Mouse (Mus musculus) midbrain, embryonic 10.5 days (tissue): ENCODE measurements at regions not wholly inside any gene's neighbourhood (a gene's known extent, or its start where the extent isn't known, plus 50 kb on each side); places are given as distances from the start of the nearest gene placed in this dataset.

Experiments used
- DNase-seq: peaks from one replicate; pipeline ENCODE4 v3.0.0-alpha.2; 2017; ENCODE audit warnings: low spot score
- H3K27ac ChIP-seq: fragments of 300-500 bp; sonication (generic); replicated peaks from 2 replicates; pipeline ENCODE4 v1.5.1; 2016; ENCODE audit warnings: mild to moderate bottlenecking
- H3K27me3 ChIP-seq: fragments of 300-500 bp; sonication (generic); 2 replicates; pipeline ENCODE4 v1.6.1; 2016; ENCODE audit warnings: low read depth, mild to moderate bottlenecking; ENCODE audit not compliant: poor library complexity, severe bottlenecking
- H3K36me3 ChIP-seq: fragments of 300-500 bp; sonication (generic); 2 replicates; pipeline ENCODE4 v1.6.1; 2016; ENCODE audit warnings: mild to moderate bottlenecking, moderate library complexity
- H3K4me1 ChIP-seq: fragments of 300-500 bp; sonication (generic); 2 replicates; pipeline ENCODE4 v1.6.1; 2016
- H3K4me3 ChIP-seq: fragments of 300-500 bp; sonication (generic); 2 replicates; pipeline ENCODE4 v1.5.1; 2016; ENCODE audit warnings: mild to moderate bottlenecking, moderate library complexity
- H3K9me3 ChIP-seq: fragments of 300-500 bp; sonication (generic); replicated peaks from 2 replicates; pipeline ENCODE4 v1.6.1; 2016; ENCODE audit warnings: mild to moderate bottlenecking
- WGBS: fragments of 180-500 bp; shearing (Covaris S2); methylation state at CpG from one replicate; pipeline ENCODE4 v1.1.7; 2016; 5-methylcytosine and 5-hydroxymethylcytosine counted together

DNA sequence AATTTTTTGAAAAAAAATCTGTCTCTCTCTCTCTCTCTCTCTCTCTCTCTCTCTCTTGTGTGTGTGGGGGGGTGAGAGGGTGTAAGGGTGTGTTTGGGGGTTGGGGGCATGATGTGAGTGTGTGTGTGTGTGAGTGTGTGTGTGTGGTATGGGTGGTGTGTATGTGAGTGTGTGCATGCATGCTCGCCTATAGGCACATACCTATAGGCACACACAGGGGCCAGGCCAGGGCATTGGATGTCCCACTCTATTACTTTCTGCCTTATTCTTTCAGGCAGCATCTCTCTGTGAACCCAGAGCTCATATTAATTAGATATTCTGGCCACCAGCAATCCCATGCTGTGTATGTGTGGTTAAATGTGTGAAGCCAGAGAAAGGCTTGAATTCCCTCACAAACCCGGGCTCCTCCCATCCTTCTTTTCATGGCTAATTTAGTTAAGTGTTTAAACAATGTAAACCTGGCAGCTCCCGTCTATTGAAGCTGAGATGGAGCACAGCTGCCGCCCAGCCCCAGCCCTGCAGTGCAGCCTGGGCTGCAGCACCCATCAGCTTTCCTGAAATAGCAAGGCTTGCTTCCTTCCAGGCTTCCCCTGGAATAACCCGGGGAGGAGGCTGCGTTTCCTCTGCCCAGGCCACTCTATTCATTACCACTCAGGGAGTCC is 288.8 kb upstream of the Zfp637 start:
- H3K4me3 ChIP-seq: no peak overlapping the region
- H3K27me3 ChIP-seq: no peaks in the 10 kb centered on the region
- no peaks in the 10 kb centered on the region for H3K9me3 ChIP-seq
- H3K27ac ChIP-seq: no peak overlapping the region
- peaks cover 10% of the 10 kb centered on the region for H3K4me1 ChIP-seq
- 32% methylated on average over 6 of the region's 6 CpGs for WGBS
- no peaks in the 10 kb centered on the region for H3K36me3 ChIP-seq
- DNase-seq: no peak

DNA sequence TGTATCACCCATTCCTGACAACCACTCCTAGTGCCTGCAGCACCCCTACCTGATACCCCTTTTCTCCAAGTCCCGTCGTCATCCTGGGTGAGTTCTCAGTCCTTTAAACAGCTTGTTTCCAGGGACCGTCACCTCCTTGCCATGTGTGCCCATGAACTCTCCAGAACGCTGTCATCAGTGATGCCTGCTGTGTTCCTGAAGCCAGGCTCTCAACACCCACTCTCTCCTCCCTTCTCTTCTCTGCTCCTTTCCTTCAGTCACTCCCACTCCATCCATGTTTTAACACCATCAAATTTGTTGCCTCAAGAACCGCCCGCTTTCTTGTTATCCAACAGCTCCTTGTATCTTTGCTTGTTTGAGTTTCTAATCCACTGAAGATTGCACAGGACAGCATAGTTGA is 277.8 kb upstream of the Zfp637 start:
- no peaks in the 10 kb centered on the region for H3K27me3 ChIP-seq
- WGBS: 92% methylated on average over 6 of the region's 6 CpGs
- H3K4me3 ChIP-seq: no peak overlapping the region
- H3K9me3 ChIP-seq: no peaks in the 10 kb centered on the region
- H3K36me3 ChIP-seq: no peaks in the 10 kb centered on the region
- no peak overlapping the region for H3K27ac ChIP-seq
- DNase-seq: no peak
- H3K4me1 ChIP-seq: no peaks in the 10 kb centered on the region

DNA sequence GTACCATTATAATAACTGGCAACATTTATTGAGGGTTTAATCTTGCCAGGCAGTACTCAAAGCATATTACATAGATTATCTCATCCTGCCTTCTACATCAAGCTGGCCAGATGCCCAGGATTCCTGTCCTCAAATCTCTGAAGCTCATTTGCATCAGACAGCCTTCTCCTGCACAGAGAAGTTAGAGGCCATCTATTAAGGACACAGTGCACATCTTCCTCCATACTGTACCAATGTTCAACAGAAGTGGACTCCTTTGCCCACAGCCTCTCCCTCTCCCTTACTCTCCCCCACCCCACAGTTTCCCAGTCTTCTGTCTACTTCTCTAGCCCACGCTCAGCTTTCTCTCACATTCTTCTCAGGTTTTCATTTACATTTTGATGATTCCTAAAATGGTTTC is 277.3 kb upstream of the Zfp637 start:
- Histone ChIP-seq H3K4me3 (no peak overlapping the region), H3K9me3 (no peaks in the 10 kb centered on the region), H3K4me1 (no peaks in the 10 kb centered on the region), H3K36me3 (no peaks in the 10 kb centered on the region), H3K27ac (no peak overlapping the region), H3K27me3 (no peaks in the 10 kb centered on the region)
- DNase-seq: no peak
- WGBS: 90% methylated on average over 1 of the region's 1 CpGs

DNA sequence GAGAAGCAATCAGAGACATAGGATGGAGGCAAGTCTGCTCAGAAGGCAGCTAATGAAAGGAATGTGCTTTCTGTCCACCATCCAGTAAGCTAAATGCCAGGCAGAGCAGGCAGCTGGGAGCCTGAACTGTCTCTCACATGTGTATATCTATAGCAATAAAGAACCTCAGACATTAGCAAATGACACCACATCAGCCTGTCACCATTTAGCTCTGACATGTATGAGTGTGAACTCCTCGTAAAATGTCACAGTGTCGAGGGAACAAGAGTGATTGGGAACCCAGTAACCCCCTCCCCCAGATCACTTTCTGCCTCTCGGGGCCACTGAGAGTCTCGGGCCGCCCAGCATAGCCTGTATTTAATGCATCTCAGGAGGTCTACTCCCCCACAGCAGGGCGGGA is 274.2 kb upstream of the Zfp637 start:
- DNase-seq: no peak
- no peaks in the 10 kb centered on the region for H3K9me3 ChIP-seq
- H3K27me3 ChIP-seq: no peaks in the 10 kb centered on the region
- WGBS: 83% methylated on average over 6 of the region's 6 CpGs
- H3K36me3 ChIP-seq: no peaks in the 10 kb centered on the region
- no peak overlapping the region for H3K4me3 ChIP-seq
- H3K27ac ChIP-seq: no peak overlapping the region
- H3K4me1 ChIP-seq: peaks cover 14% of the 10 kb centered on the region

DNA sequence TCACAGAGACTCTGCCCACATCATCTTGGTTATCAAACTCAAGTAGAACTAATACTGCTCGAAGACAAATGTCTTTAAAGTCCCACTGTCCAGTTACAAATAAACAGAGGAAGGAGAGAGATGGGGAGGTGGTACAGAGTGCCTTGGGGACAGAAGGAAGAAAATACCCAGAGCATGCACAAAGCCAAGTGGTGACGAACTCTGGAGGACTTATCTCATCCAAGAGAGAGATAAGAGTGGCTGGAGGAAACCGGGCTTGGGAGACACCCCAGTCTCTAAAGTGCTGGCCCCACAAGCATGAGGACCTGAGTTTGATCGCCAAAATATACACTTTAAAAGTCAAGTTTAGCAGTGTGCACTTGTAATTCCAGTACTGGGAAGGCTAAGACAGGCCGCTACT is 273.3 kb upstream of the Zfp637 start:
- DNase-seq: no peak
- no peaks in the 10 kb centered on the region for H3K27me3 ChIP-seq
- no peak overlapping the region for H3K4me3 ChIP-seq
- H3K36me3 ChIP-seq: no peaks in the 10 kb centered on the region
- H3K27ac ChIP-seq: no peak overlapping the region
- 89% methylated on average over 5 of the region's 5 CpGs for WGBS
- peaks cover 14% of the 10 kb centered on the region for H3K4me1 ChIP-seq
- H3K9me3 ChIP-seq: no peaks in the 10 kb centered on the region

DNA sequence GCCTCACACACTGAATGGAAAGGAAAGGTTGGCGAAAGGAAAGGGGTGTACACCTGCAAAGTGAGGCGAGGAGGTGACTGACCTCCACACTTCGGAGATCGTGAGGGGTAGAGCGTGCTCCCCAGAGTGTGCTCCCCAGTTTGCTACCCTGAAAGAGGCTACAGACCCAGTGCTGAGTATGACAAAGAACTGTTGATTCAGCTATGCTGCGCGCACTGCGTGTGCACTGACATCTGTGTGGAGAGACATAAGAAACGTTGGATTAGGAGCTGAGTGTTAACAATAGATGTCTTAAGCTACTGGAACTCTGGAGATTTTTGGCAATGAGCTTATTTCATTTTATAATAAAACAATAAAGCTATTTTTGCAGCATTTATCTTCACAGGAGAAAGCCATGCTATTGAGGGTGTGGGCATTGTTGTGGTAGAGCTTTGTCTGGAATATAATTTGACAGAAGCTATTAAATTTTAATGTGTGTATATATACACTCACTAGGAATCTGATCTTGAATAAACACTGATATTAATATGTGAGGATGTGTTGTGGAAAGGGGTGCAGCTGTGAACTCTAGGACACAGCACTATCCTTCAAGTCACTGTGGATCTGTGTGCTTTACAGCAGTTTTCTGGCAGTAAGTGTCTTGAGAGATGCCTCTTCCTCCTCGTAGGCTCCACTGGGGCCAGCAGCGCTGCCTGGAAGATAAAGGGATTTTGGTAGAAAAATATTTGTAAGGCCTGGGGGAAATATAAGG is 271.2 kb upstream of the Zfp637 start:
- Histone ChIP-seq H3K27ac (no peak overlapping the region), H3K9me3 (no peaks in the 10 kb centered on the region), H3K4me3 (no peak overlapping the region), H3K36me3 (no peaks in the 10 kb centered on the region), H3K4me1 (peaks cover 14% of the 10 kb centered on the region), H3K27me3 (no peaks in the 10 kb centered on the region)
- no peak for DNase-seq
- WGBS: 86% methylated on average over 11 of the region's 11 CpGs

DNA sequence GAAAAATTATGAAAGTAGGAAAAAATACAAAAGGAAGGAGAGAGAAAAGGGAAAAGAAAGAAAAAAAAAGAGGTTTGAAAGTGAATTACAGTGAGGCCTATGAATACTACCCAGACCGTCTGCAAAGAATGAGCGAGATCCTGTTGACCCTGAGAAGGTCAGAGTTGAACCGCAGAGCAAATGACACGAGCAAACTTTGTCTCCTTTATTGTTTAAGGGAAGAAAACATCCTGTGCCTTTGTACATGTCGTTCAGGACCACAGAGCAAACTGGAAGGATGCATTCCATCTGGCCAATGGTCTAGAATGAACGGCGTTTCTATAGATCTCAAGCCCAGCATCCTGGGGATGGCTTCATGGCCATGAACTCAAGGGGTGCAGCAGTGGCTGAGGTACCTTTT is 270.6 kb upstream of the Zfp637 start:
- no peaks in the 10 kb centered on the region for H3K27me3 ChIP-seq
- H3K4me1 ChIP-seq: peaks cover 14% of the 10 kb centered on the region
- WGBS: 70% methylated on average over 7 of the region's 7 CpGs
- DNase-seq: no peak
- H3K27ac ChIP-seq: no peak overlapping the region
- H3K4me3 ChIP-seq: no peak overlapping the region
- H3K36me3 ChIP-seq: no peaks in the 10 kb centered on the region
- H3K9me3 ChIP-seq: no peaks in the 10 kb centered on the region

DNA sequence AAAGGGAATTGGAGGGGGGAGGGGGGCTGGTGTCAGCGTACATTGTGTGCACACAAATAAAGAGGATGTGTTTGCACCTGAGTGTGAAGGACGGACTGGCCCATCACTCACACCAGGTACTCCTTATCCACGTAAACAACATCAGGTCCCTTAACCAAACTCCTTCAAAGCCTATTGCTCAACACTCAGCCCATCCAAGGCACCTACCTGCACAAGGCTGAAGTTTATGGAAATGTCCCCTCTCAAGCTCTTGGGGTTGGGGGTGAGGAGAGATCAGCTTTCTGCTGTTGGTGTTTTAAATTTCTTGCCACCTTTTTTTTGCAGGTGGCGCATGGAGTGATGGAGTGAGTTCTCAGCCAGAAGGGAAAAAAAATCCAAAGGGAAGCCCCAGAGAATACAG is 270.2 kb upstream of the Zfp637 start:
- H3K9me3 ChIP-seq: no peaks in the 10 kb centered on the region
- WGBS: 89% methylated on average over 4 of the region's 4 CpGs
- H3K27ac ChIP-seq: no peak overlapping the region
- no peaks in the 10 kb centered on the region for H3K36me3 ChIP-seq
- no peaks in the 10 kb centered on the region for H3K27me3 ChIP-seq
- DNase-seq: no peak
- peaks cover 14% of the 10 kb centered on the region for H3K4me1 ChIP-seq
- H3K4me3 ChIP-seq: no peak overlapping the region

DNA sequence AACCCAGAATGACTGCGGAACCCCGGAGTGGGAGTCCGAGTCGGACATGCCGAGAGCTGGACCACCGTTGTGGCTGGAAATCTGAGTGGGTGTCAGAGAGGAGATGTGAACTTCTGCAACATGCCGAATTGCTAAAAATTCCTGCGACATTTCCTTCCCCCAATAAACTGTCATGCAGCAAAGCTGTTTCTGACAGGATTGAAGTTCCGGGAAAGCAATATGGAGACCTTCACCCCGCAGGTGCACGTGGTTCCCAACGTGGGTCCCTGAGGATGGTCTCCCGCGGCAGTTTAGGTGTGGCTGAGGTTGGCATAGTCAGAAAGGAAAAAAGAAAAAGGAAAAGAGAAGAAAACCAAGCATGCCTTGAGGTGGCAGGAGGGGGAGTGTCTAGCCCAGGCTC is 269.0 kb upstream of the Zfp637 start:
- peaks cover 14% of the 10 kb centered on the region for H3K4me1 ChIP-seq
- no peak for DNase-seq
- H3K27me3 ChIP-seq: no peaks in the 10 kb centered on the region
- H3K27ac ChIP-seq: no peak overlapping the region
- no peaks in the 10 kb centered on the region for H3K36me3 ChIP-seq
- no peak overlapping the region for H3K4me3 ChIP-seq
- WGBS: 96% methylated on average over 14 of the region's 14 CpGs
- H3K9me3 ChIP-seq: no peaks in the 10 kb centered on the region

DNA sequence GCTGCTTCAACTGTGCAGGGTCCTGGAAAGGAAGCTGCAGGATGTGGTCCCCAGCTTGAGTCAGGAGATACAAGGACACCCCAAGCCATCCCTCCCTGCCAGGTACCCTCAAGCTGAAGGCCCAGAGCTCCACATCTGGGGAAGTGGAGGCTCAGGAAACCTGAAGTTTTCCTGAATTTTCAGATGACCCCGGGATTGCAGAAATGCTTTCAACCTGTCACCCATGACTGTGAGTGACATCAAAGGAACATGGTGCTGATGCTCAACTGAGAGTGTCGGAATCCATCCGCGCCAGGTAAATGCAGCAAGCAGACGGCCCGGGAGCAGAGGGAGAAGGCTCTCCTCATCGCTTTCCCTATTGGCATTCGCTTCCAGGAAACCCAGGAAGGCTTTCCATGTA is 267.6 kb upstream of the Zfp637 start:
- no peaks in the 10 kb centered on the region for H3K27me3 ChIP-seq
- no peak overlapping the region for H3K27ac ChIP-seq
- peaks cover 14% of the 10 kb centered on the region for H3K4me1 ChIP-seq
- H3K9me3 ChIP-seq: no peaks in the 10 kb centered on the region
- no peak for DNase-seq
- 94% methylated on average over 8 of the region's 8 CpGs for WGBS
- H3K4me3 ChIP-seq: no peak overlapping the region
- no peaks in the 10 kb centered on the region for H3K36me3 ChIP-seq

DNA sequence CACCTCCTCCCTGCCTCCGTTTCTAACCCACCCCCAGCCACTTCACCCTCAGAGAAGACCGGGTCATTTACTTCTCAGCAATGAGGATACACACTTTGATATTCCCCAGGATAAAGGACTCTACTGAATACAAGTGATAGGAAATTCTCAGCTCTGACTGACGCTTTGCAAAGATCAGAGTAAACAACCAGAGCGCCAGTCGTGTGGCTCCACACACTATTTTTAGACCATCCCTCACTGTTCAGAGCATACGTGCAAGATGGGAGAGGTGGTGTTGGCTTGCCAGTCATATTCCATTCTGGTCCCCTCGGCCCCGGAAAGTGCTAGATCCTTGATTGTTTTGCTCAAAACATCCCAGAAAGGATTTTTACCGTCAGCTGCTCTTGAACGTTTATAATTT is 266.8 kb upstream of the Zfp637 start:
- DNase-seq: no peak
- no peaks in the 10 kb centered on the region for H3K9me3 ChIP-seq
- no peak overlapping the region for H3K27ac ChIP-seq
- H3K4me3 ChIP-seq: no peak overlapping the region
- 90% methylated on average over 10 of the region's 10 CpGs for WGBS
- no peaks in the 10 kb centered on the region for H3K36me3 ChIP-seq
- no peaks in the 10 kb centered on the region for H3K27me3 ChIP-seq
- H3K4me1 ChIP-seq: peaks cover 14% of the 10 kb centered on the region

DNA sequence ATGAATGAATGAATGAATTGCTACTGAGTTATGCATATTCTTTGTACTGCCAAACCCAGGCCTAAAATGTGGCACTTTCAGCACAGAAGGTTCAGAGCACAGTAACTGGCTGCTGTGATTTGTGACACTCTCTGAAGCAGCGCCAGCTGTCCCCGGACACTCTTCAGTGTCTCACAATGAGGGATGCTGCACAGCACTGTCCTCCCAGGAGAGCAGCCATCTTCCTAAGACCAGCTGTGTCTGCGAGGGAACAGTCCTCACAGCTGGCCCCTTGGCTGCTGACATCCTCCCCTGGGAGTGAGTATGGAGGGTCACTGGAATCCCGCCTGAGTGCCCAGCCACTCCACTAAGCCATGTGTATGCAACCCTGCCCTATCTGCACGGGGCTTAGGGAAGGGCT is 265.9 kb upstream of the Zfp637 start:
- DNase-seq: no peak
- 84% methylated on average over 5 of the region's 5 CpGs for WGBS
- Histone ChIP-seq H3K9me3 (no peaks in the 10 kb centered on the region), H3K27ac (no peak overlapping the region), H3K27me3 (no peaks in the 10 kb centered on the region), H3K4me3 (no peak overlapping the region), H3K36me3 (no peaks in the 10 kb centered on the region), H3K4me1 (peaks cover 7% of the 10 kb centered on the region; the same call in 1 of the 2 replicates)

DNA sequence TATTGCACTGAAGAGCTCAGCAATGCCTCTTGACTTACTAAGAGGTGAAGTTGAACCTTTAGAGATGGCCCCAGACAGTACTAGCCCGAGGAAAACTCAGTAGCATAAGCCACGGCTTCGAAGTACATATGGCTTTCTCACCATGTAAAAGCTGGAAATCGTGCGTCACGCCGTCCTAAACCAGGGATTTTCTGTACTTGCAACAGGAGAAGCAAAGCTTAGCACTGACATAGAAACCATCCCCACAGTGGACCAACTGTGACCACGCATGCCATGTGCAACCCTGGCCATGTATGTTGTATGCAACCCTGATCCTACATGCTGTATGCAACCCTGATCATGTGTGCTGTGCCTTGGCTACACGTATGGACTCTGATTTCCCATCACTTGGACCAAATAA is 265.0 kb upstream of the Zfp637 start:
- Histone ChIP-seq H3K4me3 (no peak overlapping the region), H3K9me3 (no peaks in the 10 kb centered on the region), H3K27ac (no peak overlapping the region), H3K4me1 (no peaks in the 10 kb centered on the region), H3K27me3 (no peaks in the 10 kb centered on the region), H3K36me3 (no peaks in the 10 kb centered on the region)
- WGBS: 93% methylated on average over 9 of the region's 9 CpGs
- no peak for DNase-seq
